Mouse (Mus musculus) cerebellum, adult 2 months (tissue): ENCODE results near the gene Dlst.

Experiments
- CTCF ChIP-seq: fragments of 200-500 bp; IDR thresholded peaks from 2 replicates; pipeline ENCODE4 v1.5.1; 2011; ENCODE audit warnings: low read depth, mild to moderate bottlenecking, control low read depth, low read length, moderate library complexity, borderline replicate concordance; ENCODE audit not compliant: insufficient read depth
- POLR2A ChIP-seq: fragments of 200-500 bp; IDR thresholded peaks from 2 replicates; pipeline ENCODE4 v1.6.1; 2011; ENCODE audit warnings: low read length, control low read depth, borderline replicate concordance; ENCODE audit not compliant: insufficient read depth

- TF ChIP-seq POLR2A (no peak), CTCF (no peak)
These were observed 59.8 kb downstream of the Dlst start for GRCm38 (mm10) chr12:85170284-85170947.
